Mouse (Mus musculus): ENCODE measurements around the gene Ube2o.

DNA sequence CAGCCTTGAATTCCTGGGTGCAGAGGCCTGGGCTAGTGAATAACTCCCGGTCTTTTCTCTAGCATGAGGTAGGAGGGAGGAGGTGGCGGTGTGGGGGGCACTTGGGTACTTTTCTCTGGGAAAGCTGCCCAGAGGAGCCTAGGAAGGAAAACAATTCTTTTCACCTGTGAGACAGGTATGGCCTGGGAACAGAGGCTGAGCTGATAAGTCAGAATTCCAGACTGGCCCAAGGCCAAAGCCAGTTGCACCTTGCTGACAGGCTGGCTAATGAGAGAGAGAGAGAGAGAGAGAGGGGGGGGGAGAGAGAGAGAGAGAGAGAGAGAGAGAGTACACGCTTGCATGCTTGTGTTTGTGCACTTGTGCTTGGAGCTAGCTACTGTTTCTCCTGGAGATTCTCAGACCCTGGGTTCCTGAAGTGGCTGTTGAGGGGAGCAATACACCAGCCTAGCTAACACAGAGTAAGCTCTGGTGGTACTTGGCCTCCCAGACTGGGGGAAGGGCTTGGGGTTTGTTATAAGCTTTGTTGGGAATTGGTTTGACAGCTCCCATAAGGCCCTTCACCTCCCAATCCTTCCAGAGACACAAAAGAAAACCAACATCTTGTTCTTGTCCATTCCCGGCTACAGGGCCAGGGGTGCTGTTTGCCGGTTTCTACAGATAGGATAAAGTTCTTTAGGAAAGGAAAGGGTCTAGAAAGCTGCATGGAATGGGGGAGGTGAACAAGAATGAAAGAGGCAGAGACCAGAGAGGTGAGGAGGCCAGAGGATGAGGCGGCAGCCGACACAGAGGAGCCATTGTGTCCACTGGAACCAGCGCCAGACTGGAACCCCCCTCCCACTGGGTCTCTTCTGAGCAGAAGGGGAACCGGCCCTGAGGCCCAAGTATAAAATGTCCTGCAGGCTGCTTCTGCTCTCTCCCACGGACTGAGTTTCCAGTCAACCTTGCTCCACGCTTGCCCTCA, 50.8 kb downstream of the Ube2o start, which contains the start of gene Sphk1:
- TF ChIP-seq CTCF (IDR thresholded peaks at IDR 0.05; ENCODE audit: low read depth, low read length) (no peak), POLR2A (IDR thresholded peaks at IDR 0.05; ENCODE audit: extremely low read depth, insufficient read depth, low read length) (no peak)

Data from liver, adult 2 months (tissue).